Mouse (Mus musculus): Measurements from ENCODE around the gene Trp53tg5. TPM values are rescaled to one million over a fixed set of nuclear protein-coding genes. Genes with fewer than 3 reads are reported as not detected.

Trp53tg5 gene
- polyA plus RNA-seq, 1 experiment from 2014 or later = not detected

DNA sequence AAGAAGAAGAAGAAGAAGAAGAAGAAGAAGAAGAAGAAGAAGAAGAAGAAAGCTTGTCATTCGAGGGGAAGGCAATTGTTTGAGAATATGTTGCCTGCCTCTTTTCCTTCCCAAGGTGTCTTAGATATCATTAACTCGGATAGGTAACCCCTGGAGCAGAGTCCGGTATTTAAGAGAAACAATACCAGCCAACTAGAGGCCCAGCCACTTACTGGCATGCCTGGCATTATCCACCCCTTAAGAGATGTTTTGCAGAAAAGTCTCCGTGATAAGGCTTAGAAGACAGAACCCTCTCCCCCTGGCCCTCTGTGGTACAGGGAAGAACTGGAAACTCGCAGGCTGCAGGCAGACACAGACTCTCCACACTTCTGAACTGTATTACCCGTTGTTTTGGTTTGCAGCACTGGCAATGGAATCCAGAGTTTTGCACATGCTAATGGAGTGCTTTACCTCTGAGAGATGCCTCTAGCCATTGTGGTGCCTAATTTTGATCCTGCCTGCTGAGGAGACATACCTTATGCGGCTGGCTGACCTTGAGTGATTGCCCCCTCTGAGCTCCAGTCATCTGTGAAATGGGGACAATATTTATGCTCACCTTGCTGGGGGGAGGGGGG, 19.5 kb downstream of the Trp53tg5 start:
- 61% methylated on average over 7 of the region's 7 CpGs for WGBS
- H3K27ac ChIP-seq = no peak overlapping the region
- no peak overlapping the region for H3K4me3 ChIP-seq
- H3K4me1 ChIP-seq = peaks cover 60% of the 10 kb centered on the region
- no peaks in the 10 kb centered on the region for H3K9me3 ChIP-seq
- H3K27me3 ChIP-seq (ENCODE audit: insufficient read depth, poor library complexity, severe bottlenecking) = no peaks in the 10 kb centered on the region
- H3K36me3 ChIP-seq = no peaks in the 10 kb centered on the region
- DNase-seq (ENCODE audit: low spot score) = no peak

DNA sequence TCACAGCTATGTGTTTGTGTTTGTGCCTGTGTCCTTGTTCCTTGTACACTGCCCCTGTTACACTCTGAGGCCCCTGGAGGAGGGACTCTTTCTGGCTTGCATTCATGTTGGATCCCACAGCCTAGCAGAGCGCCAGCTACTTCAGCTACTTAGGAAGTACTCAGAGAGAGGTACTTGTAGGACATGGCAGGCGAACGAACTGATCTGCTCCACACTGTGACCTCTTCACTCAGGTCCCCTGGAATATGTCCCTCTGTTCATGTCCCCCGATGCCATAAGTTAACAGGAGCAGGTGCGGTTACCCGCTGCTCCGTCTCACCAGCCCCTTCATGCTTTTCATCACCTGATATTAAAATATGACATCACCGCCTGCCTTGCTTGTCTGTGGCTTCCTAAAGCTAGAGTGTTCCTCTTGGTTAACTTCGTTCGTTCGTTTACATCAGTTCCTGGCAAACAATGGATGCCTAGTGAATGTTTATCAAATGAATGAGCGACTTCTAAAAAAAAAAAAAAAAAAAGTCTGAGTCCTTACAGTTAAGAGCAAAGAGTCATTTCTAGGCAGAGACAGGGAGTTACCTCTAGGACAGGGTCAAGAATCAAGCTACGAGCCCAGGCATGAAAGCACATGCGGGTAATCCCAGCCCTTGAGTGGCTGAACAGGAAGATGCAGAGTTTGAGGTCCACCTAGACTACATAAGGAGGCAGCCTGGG, 20.3 kb downstream of the Trp53tg5 start:
- no peaks in the 10 kb centered on the region for H3K9me3 ChIP-seq
- H3K36me3 ChIP-seq = no peaks in the 10 kb centered on the region
- 54% methylated on average over 14 of the region's 14 CpGs for WGBS
- peaks cover 63% of the 10 kb centered on the region for H3K4me1 ChIP-seq
- no peak overlapping the region for H3K4me3 ChIP-seq
- no peak for DNase-seq (ENCODE audit: low spot score)
- peak overlapping the region; percentile 56; the same call in 1 of the 2 replicates for H3K27ac ChIP-seq
- no peaks in the 10 kb centered on the region for H3K27me3 ChIP-seq (ENCODE audit: insufficient read depth, poor library complexity, severe bottlenecking)

DNA sequence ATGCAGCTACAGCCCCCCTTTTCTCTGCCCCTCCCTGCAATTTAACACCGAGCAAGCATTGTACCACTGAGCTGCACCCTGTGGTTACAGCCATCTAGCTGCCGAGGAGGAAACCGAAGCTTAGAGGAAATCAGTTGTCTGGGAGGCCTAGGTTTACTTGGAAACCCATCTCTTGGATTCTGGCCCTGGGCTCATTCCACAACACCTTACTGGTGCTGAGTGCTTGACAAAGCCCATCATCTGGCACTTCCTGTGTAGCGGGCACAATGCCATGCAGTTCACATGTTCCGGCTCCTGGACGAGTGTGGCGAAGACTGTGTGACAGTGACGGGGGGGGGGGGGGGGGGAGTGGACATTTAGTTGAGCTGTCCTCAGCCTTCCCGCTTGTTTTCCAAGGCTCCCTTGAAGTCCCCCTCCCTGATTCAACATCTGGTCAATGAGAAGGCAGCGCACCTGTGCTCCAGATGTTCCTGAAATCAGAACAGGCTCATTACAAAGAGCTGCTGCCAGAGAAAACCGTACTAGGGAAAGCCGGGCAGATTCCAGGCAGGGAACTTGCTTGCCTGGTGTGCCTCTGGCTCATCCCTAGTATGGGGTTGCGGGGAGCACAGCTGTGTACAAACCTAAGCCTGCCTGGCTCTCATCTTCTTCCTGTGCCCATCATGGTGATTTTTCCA, 21.4 kb downstream of the Trp53tg5 start:
- Histone ChIP-seq H3K27me3 (ENCODE audit: insufficient read depth, poor library complexity, severe bottlenecking) (no peaks in the 10 kb centered on the region), H3K36me3 (no peaks in the 10 kb centered on the region), H3K9me3 (no peaks in the 10 kb centered on the region), H3K4me3 (peak overlapping the region; percentile 1; the same call in 1 of the 2 replicates), H3K27ac (peak overlapping the region; percentile 10; the same call in 1 of the 2 replicates), H3K4me1 (peaks cover 61% of the 10 kb centered on the region)
- DNase-seq (ENCODE audit: low spot score) = no peak
- 42% methylated on average over 13 of the region's 13 CpGs for WGBS

DNA sequence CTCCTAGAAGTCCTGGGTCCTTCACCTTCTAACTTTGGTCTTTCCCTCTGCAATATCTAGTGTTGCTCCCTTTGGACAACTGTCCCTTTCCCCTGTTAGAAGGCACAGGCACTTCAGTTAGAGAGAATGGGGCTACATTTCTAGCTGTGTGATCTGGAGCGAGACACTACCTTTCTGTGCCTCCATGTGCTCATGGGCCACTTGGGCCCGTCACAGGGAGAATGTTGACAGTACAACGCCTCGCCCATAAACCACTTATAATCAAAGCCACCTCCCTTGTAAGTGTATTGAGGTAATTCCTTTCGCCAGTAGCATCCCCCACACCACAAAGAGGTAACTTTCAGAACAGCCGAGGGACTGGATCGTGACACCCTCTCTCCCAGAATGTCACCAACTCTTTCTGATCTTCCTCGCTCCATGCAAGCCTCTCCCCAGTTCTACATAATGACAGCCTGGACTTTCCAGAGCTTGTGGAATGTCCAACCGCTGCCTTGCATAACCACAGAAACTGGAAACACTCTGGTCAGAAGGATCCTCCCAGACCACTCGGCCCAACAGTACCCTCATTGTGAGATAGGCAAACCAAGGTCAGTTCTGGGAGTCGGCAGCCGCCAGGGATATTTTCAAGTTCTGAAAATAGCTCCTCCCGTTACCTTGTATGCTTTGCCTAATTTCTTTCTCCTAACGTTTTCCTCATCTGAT, 24.0 kb downstream of the Trp53tg5 start:
- H3K36me3 ChIP-seq = no peaks in the 10 kb centered on the region
- no peak for DNase-seq (ENCODE audit: low spot score)
- no peak overlapping the region; the same call in 1 of the 2 replicates for H3K4me3 ChIP-seq
- peaks cover 35% of the 10 kb centered on the region for H3K4me1 ChIP-seq
- WGBS = 63% methylated on average over 14 of the region's 14 CpGs
- no peaks in the 10 kb centered on the region for H3K9me3 ChIP-seq
- no peaks in the 10 kb centered on the region for H3K27me3 ChIP-seq (ENCODE audit: insufficient read depth, poor library complexity, severe bottlenecking)
- H3K27ac ChIP-seq = 0 out of 2 replicates have a peak overlapping the region, but pooled peaks have one; percentile 52

DNA sequence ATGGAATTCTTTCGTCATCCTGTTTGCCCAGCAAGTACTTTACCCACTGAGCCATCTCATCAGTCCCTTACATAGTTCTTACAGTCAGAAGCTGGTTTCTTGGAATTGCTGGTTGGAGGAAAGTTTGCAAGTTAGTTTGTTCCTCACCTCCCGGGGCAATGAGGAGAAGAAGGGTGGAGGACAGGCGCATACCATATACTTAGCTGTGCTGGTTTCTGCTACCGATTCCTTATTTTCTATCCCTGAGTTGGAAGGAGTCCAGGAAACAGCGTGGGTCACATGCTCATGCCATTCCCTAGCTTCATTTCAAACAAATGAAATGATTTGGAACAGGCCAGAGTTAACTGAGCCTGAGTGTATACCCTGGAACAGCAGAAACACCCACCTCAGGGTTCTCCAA, 24.6 kb downstream of the Trp53tg5 start:
- no peaks in the 10 kb centered on the region for H3K9me3 ChIP-seq

DNA sequence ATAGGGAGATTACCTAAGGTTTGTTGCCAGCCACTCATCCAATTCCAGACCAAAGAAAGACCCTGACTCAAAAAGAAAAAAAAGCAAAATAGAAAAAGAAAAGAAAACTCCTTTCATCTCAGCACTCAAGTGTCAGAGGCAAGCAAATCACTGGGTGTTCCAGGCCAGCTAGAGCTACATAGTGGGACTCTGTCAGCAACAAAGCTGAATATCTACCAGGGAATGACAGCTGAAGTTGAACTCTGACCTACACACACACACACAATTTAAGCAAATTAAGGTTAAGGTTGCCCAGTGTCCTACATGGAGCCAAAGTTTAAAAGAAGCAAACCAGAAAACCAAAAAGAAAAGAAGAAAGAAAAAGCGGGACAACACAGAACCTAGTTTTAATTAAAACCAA, 25.4 kb downstream of the Trp53tg5 start:
- Histone ChIP-seq H3K36me3 (no peaks in the 10 kb centered on the region), H3K4me1 (peaks cover 35% of the 10 kb centered on the region), H3K4me3 (no peak overlapping the region), H3K9me3 (no peaks in the 10 kb centered on the region), H3K27me3 (ENCODE audit: insufficient read depth, poor library complexity, severe bottlenecking) (no peaks in the 10 kb centered on the region), H3K27ac (no peak overlapping the region)
- no peak for DNase-seq (ENCODE audit: low spot score)
- 84% methylated on average over 1 of the region's 1 CpGs for WGBS

More for the DNA sequence above, 24.6 kb downstream of the Trp53tg5 start:
- Histone ChIP-seq H3K4me3 (no peak overlapping the region), H3K27ac (0 out of 2 replicates have a peak overlapping the region, but pooled peaks have one; percentile 52), H3K4me1 (peaks cover 32% of the 10 kb centered on the region), H3K36me3 (no peaks in the 10 kb centered on the region), H3K27me3 (ENCODE audit: insufficient read depth, poor library complexity, severe bottlenecking) (no peaks in the 10 kb centered on the region)
- 73% methylated on average over 5 of the region's 5 CpGs for WGBS
- no peak for DNase-seq (ENCODE audit: low spot score)

DNA sequence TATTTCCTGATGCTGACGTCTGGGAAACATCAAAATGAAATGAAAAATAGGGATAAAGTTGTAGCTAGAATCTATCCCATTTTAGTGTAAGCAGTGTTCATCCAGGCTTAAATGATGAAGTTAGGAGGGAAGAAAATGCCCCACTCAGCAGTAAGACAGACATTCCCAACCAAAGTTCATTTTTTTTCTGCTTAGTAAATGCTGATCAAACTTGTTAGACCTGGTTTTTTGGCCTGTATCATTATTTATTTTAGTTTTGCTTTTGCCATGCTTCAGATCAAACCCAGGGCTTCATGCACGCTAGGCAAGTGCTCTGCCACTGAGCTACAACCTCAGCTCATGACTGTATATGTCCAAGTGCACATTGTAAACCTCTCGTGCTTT, 27.4 kb downstream of the Trp53tg5 start:
- peaks cover 6% of the 10 kb centered on the region; the same call in 1 of the 2 replicates for H3K27me3 ChIP-seq (ENCODE audit: insufficient read depth, poor library complexity, severe bottlenecking)
- 77% methylated on average over 3 of the region's 3 CpGs for WGBS
- no peak overlapping the region for H3K27ac ChIP-seq
- H3K4me3 ChIP-seq = no peak overlapping the region
- DNase-seq (ENCODE audit: low spot score) = no peak
- peaks cover 35% of the 10 kb centered on the region for H3K4me1 ChIP-seq
- H3K36me3 ChIP-seq = no peaks in the 10 kb centered on the region
- no peaks in the 10 kb centered on the region for H3K9me3 ChIP-seq

DNA sequence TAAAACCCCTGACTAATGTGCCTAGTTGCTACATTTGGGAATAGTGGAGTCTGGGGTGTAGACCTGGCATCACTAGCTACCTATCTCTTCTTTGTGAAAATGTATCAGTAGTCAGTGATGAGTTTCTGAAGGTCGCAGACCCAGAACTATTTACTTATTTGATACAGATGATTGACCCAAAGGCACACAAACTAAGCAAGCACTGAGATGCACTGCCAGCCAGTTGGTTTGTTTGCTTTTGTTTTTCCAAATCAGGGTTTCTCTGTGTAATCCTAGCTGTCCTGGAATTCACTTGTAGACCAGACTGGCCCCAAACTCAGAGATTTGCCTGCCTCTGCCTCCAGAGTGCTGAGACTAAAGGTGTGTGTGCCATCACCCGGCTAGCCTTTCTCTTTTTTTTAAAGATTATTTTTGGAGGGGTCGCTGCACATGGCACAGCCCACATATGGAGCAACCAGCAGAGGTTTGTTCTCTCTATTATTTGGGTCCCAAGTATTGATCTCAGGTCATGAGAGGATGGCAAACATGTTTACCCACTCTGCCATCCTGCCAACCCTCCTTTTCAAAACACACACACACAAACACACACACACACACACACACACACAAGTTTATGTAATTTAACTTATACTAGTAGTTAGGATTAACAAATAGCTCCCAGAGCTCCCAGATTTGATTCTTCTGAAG, 28.0 kb downstream of the Trp53tg5 start:
- Histone ChIP-seq H3K9me3 (no peaks in the 10 kb centered on the region), H3K4me3 (no peak overlapping the region), H3K4me1 (peaks cover 36% of the 10 kb centered on the region), H3K27me3 (ENCODE audit: insufficient read depth, poor library complexity, severe bottlenecking) (peaks cover 11% of the 10 kb centered on the region; the same call in 1 of the 2 replicates), H3K27ac (no peak overlapping the region), H3K36me3 (no peaks in the 10 kb centered on the region)
- DNase-seq (ENCODE audit: low spot score) = no peak
- WGBS = 74% methylated on average over 3 of the region's 3 CpGs

DNA sequence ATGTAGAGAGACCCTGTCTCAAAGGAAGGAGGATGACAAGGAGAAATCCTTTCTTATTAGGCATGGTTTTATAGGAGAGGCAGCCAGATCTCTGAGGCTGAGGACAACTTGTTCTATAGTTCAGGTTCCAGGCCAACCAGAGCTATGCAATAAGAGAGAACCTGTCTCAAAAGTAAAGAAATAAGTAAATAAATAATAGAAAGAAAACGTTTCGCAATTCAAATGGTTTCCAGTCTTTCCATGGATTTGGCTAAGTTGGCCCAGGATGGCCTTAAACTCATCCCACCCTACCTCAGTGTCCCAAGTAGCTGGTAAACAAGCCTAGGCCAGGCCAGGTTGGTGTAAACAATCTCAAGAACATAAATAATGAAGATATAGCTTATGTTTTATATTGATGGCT, 28.8 kb downstream of the Trp53tg5 start:
- Histone ChIP-seq H3K27me3 (ENCODE audit: insufficient read depth, poor library complexity, severe bottlenecking) (peaks cover 16% of the 10 kb centered on the region; the same call in 1 of the 2 replicates), H3K4me3 (no peak overlapping the region), H3K27ac (no peak overlapping the region), H3K36me3 (no peaks in the 10 kb centered on the region), H3K4me1 (peaks cover 38% of the 10 kb centered on the region), H3K9me3 (no peaks in the 10 kb centered on the region)
- DNase-seq (ENCODE audit: low spot score) = no peak
- 71% methylated on average over 2 of the region's 2 CpGs for WGBS

DNA sequence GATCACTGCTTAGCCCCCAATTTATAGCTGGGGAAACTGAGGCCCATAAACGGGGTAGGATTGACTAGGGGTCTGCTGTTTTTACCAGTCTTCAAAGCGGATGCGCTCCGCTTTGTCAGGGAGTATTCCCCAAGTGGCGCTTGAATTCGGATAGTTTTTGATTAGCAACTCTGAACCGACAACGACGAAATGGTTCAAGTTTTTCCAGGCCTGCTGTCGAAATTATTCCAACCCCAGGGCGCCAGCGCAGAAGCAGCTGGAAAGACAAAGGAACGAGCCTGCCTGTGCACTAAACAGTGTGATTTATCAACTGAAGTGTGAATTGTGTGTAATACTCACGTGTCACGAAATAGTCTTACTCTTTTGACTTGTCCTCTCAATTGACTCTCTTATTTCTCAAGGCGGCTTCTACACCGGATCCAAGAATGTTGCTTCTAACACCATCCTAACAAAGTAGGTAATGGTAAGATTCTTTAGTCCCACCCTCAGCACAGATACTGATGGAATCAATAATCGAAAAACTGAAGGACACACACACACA, 30.0 kb downstream of the Trp53tg5 start, which contains the start of gene Sdc4:
Gene Sdc4 (minus strand): TSS at position 428 of the 541 bp plus-strand sequence.
- Histone ChIP-seq H3K9me3 (no peaks in the 10 kb centered on the region), H3K27me3 (ENCODE audit: insufficient read depth, poor library complexity, severe bottlenecking) (peaks cover 16% of the 10 kb centered on the region; the same call in 1 of the 2 replicates), H3K4me3 (peak within 1 kb of the TSS; percentile 71), H3K4me1 (peaks cover 38% of the 10 kb centered on the region), H3K36me3 (no peaks in the 10 kb centered on the region), H3K27ac (peak within 1 kb of the TSS; percentile 86)
- no peak for DNase-seq (ENCODE audit: low spot score)
- WGBS = 9% methylated on average over 18 of the region's 18 CpGs

DNA sequence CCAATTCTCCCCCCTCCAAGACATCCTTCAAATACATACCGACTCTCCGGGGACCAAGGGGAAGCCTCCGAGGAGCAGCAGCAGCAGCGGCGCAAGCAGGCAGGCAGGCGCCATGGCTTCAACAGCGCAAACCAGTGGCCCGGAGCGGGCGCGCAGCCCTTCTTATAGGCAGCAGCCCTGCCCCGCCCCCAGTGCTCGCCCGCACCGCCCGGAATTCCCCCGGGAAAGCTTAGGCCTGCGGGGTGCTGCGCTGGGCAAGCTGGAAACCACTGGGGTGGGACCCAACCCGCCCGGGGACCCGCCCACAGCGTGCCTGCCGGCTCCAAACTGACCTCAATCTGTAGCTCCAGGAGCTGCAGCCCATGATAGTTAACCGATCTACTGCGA, 30.5 kb downstream of the Trp53tg5 start:
- Histone ChIP-seq H3K27ac (peak overlapping the region; percentile 86), H3K4me3 (peak overlapping the region; percentile 71), H3K4me1 (peaks cover 43% of the 10 kb centered on the region), H3K9me3 (no peaks in the 10 kb centered on the region), H3K36me3 (no peaks in the 10 kb centered on the region), H3K27me3 (ENCODE audit: insufficient read depth, poor library complexity, severe bottlenecking) (peaks cover 16% of the 10 kb centered on the region; the same call in 1 of the 2 replicates)
- under 1% methylated on average over 26 of the region's 26 CpGs for WGBS
- DNase-seq (ENCODE audit: low spot score) = peak; percentile 90
